Mouse (Mus musculus) common myeloid progenitor, adult 5-6 weeks (primary cell): ENCODE results near the gene Mbl1. TPM values are rescaled to one million over a fixed set of nuclear protein-coding genes. Genes with fewer than 3 reads are reported as not detected.

Experiments used
- ATAC-seq: replicated peaks from 2 replicates; pipeline ENCODE4 v1.8.0; 2016; ENCODE audit warnings: low read depth, mild to moderate bottlenecking, moderate TSS enrichment, inconsistent platforms; ENCODE audit not compliant: poor library complexity, severe bottlenecking
- total RNA-seq: library from RNA; stranded (forward); fragments of 200-1000, 187-1606 nt; gene quantifications from 2 replicates; pipeline ENCODE4 v1.2.3, GENCODE M21; 2017

Gene Mbl1
- total RNA-seq, 1 experiment from 2014 or later, result not detected

GRCm38 (mm10) chr14:41185059-41185821 lies 34.0 kb downstream of the Mbl1 start, which contains the start of gene Sftpd:
TSS of gene Sftpd (minus strand) at chr14:41185149.
- ATAC-seq, result no peak

- no peak for ATAC-seq
Observed at GRCm38 (mm10) chr14:41189496-41189895, 38.2 kb downstream of the Mbl1 start.

- ATAC-seq, result no peak
Observed at GRCm38 (mm10) chr14:41198037-41198730, 46.9 kb downstream of the Mbl1 start.

Other genes starting within 250 kb of the Mbl1 start
- 46.6 and 49.2 TPM in 2 replicates for gene Tspan14, start 184.7 kb upstream of the Mbl1 start, total RNA-seq
- gene Fam213a, start 137.7 kb upstream of the Mbl1 start, total RNA-seq, result 26.4 and 32.5 TPM in 2 replicates
- gene Dydc2, start 82.2 kb upstream of the Mbl1 start, total RNA-seq, result not detected in 2 replicates
- not detected in 2 replicates for gene Dydc1, start 78.5 kb upstream of the Mbl1 start, total RNA-seq
- gene Mat1a, start 46.4 kb upstream of the Mbl1 start, total RNA-seq, result not detected in 2 replicates
- gene Sftpa1, start 19.7 kb upstream of the Mbl1 start, total RNA-seq, result not detected in 2 replicates
- gene Sftpd, start 33.7 kb downstream of the Mbl1 start, total RNA-seq, result not detected in 2 replicates
- gene Gm2832, start 127.3 kb downstream of the Mbl1 start, total RNA-seq, result not detected in 2 replicates
- gene Gm5798, start 197.2 kb downstream of the Mbl1 start, total RNA-seq, result not detected in 2 replicates
- not detected in 2 replicates for gene Gm7945, start 234.9 kb downstream of the Mbl1 start, total RNA-seq